Mouse (Mus musculus) NIH3T3 (cell line): ENCODE results near the gene Magel2.
A peak's percentile ranks its signal among the peaks of the same experiment; 100 is the strongest.

Experiments
- DNase-seq: peaks from one replicate; pipeline ENCODE4 v3.0.0-alpha.2; 2012; ENCODE audit warnings: low read depth

Magel2 gene

GRCm38 (mm10) chr7:62376510-62377304 lies at the start of gene Magel2:
Gene Magel2, plus strand, starts transcription at chr7:62377010.
- no peak for DNase-seq

DNA sequence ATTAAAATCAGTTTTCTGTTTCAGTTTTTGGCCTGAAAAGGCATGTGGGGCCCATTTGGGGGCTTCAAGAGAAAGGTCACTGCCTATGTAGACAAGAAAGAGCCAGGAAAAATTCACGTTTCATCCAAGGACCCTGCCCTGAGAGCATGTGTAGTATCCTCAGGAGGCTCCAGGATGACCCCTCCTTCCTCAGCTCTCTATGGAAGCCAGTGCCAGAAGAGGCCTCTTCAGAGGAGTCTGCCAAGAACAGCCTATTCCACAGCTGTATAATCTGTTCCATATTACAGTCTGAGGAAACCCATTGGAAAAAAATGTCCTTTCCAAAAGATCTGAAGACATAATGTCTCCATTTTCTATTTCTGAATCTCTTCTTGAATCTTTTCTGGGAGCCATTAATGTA lies 31.4 kb upstream of the Magel2 start:
- DNase-seq, result peak; percentile 2

GRCm38 (mm10) chr7:62346269-62346668 lies 30.5 kb upstream of the Magel2 start, which contains the start of gene Ndn:
Gene Ndn, plus strand, starts transcription at chr7:62346569.
- DNase-seq, result no peak

- DNase-seq, result peak; percentile 80
Observed at GRCm38 (mm10) chr7:62348106-62348803, 28.6 kb upstream of the Magel2 start.

DNA sequence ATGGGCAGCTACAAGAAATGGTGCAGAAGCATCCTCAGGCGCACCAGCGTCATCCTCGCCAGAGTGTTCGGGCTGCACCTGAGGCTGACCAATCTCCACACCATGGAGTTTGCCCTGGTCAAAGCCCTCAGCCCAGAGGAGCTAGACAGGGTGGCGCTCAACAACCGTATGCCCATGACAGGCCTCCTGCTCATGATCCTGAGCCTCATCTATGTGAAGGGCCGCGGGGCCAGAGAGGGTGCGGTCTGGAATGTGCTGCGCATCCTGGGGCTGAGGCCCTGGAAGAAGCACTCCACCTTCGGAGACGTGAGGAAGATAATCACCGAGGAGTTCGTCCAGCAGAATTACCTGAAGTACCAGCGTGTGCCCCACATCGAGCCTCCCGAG lies 28.0 kb upstream of the Magel2 start:
- no peak for DNase-seq

- no peak for DNase-seq
Observed at GRCm38 (mm10) chr7:62351266-62351665, 25.5 kb upstream of the Magel2 start.

DNA sequence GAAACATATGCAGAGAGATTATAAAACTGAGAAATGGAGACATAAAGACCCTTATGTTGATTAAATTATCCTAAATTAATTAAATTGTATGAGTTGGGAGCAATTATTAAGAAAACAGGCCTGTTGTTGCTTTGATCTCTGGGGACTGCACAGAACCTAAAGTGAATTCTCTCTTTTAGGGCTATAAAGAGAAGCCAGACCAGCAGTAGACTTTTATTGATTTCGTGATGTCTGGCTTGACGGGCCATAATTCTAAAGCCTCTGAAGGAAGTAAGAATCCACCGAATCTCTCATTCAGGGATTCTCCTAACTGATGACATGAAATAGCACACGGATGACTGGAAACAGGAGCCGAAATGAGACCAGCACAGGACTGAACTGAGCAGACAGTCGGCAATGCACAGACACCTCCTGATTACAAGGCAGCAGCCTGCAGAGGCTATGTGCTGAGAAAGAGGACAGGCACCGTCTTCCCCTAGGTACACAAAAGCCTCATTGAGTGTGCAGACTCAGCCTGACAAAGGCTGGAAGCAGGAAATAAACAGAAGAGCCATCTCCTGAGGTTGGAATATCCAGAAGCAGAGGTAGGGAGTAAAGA lies 11.7 kb upstream of the Magel2 start:
- DNase-seq, result no peak

GRCm38 (mm10) chr7:62366730-62367129 lies 10.1 kb upstream of the Magel2 start:
- no peak for DNase-seq

GRCm38 (mm10) chr7:62375658-62376057 lies 1.2 kb upstream of the Magel2 start:
- DNase-seq, result peak; percentile 55

DNA sequence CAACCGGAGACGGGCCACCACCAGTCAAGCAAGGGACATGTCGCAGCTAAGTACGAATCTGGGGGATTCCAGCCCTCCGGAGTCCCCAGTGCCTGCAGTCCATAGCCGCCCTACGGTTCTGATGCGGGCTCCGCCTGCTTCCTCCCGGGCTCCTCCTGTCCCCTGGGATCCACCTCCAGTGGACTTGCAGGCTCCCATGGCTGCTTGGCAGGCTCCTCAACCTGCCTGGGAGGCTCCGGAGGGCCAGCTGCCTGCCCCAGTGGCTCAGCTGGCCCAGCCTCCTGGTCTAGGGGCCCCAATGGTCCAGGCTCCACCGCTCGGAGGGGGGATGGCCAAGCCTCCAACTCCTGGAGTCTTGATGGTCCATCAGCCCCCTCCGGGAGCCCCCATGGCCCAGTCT lies 503 bp downstream of the Magel2 start:
- DNase-seq, result no peak

DNA sequence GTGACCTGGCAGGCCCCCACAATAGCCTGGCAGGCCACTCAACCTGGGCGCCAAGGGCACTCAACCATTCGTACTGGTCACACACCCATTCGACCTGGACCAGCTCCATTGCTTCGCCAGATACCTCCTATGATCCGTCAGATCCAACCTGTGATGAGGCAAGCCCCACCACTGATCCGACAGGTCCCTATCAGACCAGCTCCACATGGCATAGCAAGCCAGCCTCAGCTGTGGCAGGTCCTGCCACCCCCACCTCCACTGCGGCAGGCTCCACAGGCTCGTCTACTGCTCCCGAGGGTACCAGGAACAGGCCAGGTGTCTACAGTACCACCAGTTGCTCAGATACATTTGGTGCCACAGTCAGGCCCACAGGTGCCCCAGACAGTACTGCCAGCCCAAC lies 1.7 kb downstream of the Magel2 start:
- no peak for DNase-seq

GRCm38 (mm10) chr7:62382391-62382790 lies 5.6 kb downstream of the Magel2 start:
- DNase-seq, result peak; percentile 77

DNA sequence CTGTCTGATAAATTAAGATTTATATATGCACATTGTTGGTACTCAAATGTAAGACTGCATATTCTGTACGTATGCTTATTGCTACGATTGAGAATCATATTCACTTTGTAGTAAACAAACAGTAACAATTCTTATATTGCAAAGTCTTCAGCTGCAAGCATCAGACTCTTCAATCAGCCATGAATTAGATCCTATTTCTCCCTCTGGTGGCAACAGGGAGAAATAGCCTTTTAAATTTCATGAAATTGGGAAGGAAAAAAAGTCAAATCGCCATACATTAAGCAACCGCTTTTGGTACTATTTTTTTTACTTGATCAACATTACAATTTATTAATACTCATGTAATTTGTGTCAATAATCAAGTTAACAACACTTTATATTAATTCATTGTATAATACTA lies 11.5 kb downstream of the Magel2 start:
- peak; percentile 34 for DNase-seq

GRCm38 (mm10) chr7:62392202-62392601 lies 15.4 kb downstream of the Magel2 start:
- DNase-seq, result no peak

DNA sequence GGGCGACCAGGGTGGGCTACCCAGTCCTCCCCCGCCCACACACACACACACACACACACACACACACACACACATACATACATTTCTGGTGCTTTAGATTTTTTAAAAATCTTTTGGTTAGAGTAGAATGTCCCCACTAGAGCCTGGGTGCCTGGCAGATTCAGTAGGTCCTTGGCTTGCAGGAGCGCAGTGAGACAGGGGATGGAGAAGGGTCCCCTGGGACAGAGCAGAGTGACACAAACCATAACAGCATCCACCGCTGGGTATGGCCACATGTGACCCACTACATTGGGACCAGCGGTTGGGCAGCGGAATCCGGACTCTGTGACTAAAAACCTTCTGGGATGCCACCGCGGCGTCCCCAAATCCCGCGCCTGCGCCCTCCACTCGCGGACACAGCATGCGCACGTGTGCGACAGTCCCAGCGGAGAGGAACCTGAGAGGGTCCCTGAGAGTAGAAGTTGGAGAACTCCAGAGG lies 29.8 kb downstream of the Magel2 start:
- DNase-seq, result no peak

DNA sequence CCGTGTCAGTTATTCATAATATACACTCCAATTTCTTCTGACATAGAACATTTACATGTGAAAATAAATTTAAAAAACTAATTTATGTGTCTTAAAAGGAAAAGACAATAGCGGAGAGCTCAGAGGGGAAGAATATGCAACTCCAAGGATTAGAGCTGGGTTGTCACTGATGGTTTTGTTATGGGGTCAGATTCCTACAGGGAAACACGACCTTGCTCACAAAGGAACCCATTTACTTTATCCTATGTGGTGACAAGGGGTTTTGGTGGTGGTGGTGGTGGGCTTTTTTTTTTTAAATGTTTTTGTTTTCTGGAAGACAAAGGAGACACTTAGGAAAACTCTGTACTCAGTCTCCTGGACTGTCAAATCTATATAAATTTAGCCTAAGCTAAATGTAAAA lies 31.0 kb downstream of the Magel2 start:
- no peak for DNase-seq

- DNase-seq, result no peak
Observed at GRCm38 (mm10) chr7:62415222-62415621, 38.4 kb downstream of the Magel2 start.

- no peak for DNase-seq
Observed at GRCm38 (mm10) chr7:62416173-62416572, 39.4 kb downstream of the Magel2 start.

GRCm38 (mm10) chr7:62418346-62418745 lies 41.5 kb downstream of the Magel2 start:
- DNase-seq, result no peak

DNA sequence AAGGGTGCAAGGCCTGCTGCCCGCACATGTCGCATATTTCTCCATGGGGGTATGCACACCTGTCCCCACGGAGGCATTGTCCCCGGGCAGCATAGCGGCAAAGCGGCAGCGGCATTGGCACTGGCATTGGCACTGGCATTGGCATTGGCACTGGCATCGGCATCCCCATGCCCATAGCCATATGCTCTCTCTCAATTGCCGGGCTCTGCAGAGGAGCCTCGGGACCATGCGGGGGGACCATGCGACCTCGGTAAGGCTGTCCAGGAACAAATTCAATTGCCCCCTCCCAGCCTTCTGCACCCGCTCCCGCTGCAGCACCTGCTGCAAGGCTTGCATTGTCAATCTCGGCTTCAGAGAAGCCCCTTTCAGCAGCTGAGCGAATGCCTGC lies 42.3 kb downstream of the Magel2 start:
- no peak for DNase-seq

- DNase-seq, result peak; percentile 95
Observed at GRCm38 (mm10) chr7:62419493-62420360, 42.9 kb downstream of the Magel2 start, which contains the start of gene Mkrn3. Gene Mkrn3, minus strand, starts transcription at chr7:62420139.

DNA sequence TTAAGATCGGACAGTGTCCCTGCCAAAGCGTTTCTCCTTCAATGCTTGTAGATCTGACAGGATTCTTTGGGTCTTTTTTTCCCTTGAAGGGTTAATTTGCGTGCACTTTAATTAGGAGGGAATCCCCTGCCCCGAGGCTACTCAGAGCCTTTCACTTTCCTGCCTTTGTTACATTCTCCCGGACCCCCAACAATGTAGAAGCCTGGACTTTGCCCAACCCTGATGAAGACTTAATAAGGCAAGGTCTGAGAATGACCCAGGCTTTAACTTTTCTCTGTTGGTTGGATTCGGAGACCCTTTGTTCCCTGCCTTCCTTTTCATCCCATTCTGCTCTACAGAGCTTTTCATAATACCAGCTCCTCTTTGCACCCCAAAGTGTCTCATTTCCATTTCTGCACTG lies 43.8 kb downstream of the Magel2 start:
- peak; percentile 9 for DNase-seq
